Mouse (Mus musculus) E14TG2a.4 (cell line): ENCODE data around the gene Col25a1.

ENCODE experiments used
- CTCF ChIP-seq: conservative IDR thresholded peaks from 2 replicates; pipeline ENCODE4 v1.5.1; 2014; ENCODE audit warnings: low read length
- NANOG ChIP-seq: IDR thresholded peaks from 2 replicates; pipeline ENCODE4 v1.6.1; 2014; ENCODE audit warnings: borderline replicate concordance, low read length, mixed read lengths

GRCm38 (mm10) chr3:130607924-130608323, 476.6 kb downstream of the Col25a1 start:
- TF ChIP-seq CTCF (0 out of 2 replicates have a peak, but pooled peaks have one; percentile 7), NANOG (no peak)
